Mouse (Mus musculus) CH12.LX (cell line): ENCODE measurements around the gene Rap1a. TPM values are rescaled to one million over a fixed set of nuclear protein-coding genes. Genes with fewer than 3 reads are reported as not detected.
A peak's percentile ranks its signal among the peaks of the same experiment; 100 is the strongest.

Experiments used
- DNase-seq: peaks from one replicate; pipeline ENCODE4 v3.0.0-alpha.2; 2013; ENCODE audit errors: extremely low read depth
- H3K27ac ChIP-seq: 2 replicates; pipeline ENCODE4 v1.5.1; 2012; ENCODE audit warnings: low read depth, mild to moderate bottlenecking, control low read depth, moderate library complexity; ENCODE audit not compliant: insufficient read depth
- H3K27me3 ChIP-seq: replicated peaks from 2 replicates; pipeline ENCODE3; 2012; ENCODE audit warnings: inconsistent platforms
- H3K36me3 ChIP-seq, 2 experiments: replicated peaks in 1 of 2; 2 replicates each; pipeline versions ENCODE3 to v1.6.1; 2012; ENCODE audit warnings: inconsistent platforms in 1 of 2, low read length in 1 of 2, mild to moderate bottlenecking in 1 of 2, mixed read lengths in 1 of 2, moderate library complexity in 1 of 2; ENCODE audit not compliant: control insufficient read depth in 1 of 2, insufficient read depth in 1 of 2
- H3K4me1 ChIP-seq, 2 experiments: 2 replicates each; pipeline ENCODE4 v1.6.1; 2012; ENCODE audit warnings: inconsistent platforms in 1 of 2, moderate library complexity in 1 of 2; ENCODE audit not compliant: insufficient read depth in 2 of 2, control insufficient read depth in 1 of 2
- H3K4me2 ChIP-seq: 2 replicates; pipeline ENCODE4 v1.6.1; 2012; ENCODE audit warnings: low read depth, mild to moderate bottlenecking, control low read depth; ENCODE audit not compliant: poor library complexity, insufficient read depth, severe bottlenecking
- H3K4me3 ChIP-seq, 3 experiments: fragments of 150-350 bp in 1 of 3; sonication (generic) in 1 of 3; replicated peaks in 1 of 3; 2 replicates each; pipeline versions ENCODE3 to v1.5.1; 2011 to 2012; ENCODE audit warnings: low read depth in 2 of 3, low read length in 2 of 3, mild to moderate bottlenecking in 2 of 3, moderate library complexity in 2 of 3, control low read depth in 1 of 3, improper control_type of control experiment in 1 of 3, inconsistent platforms in 1 of 3, mixed read lengths in 1 of 3; ENCODE audit not compliant: poor library complexity in 1 of 3
- H3K79me2 ChIP-seq: replicated peaks from 2 replicates; pipeline ENCODE4 v1.6.1; 2012; ENCODE audit warnings: mild to moderate bottlenecking, moderate library complexity; ENCODE audit not compliant: control insufficient read depth, poor library complexity, insufficient read depth, severe bottlenecking; ENCODE audit errors: extremely low read depth
- H3K9ac ChIP-seq: 2 replicates; pipeline ENCODE4 v1.6.1; 2012; ENCODE audit warnings: low read depth, mild to moderate bottlenecking, control low read depth, moderate library complexity; ENCODE audit not compliant: insufficient read depth
- H3K9me3 ChIP-seq: replicated peaks from 2 replicates; pipeline ENCODE3; 2012; ENCODE audit warnings: low read length, inconsistent platforms, mixed read lengths
- BHLHE40 ChIP-seq: IDR thresholded peaks from 2 replicates; pipeline ENCODE4 v1.6.1; 2011; ENCODE audit warnings: mild to moderate bottlenecking, low read depth, low read length, improper control_type of control experiment
- CHD2 ChIP-seq: IDR thresholded peaks from 2 replicates; pipeline ENCODE4 v1.6.1; 2011; ENCODE audit warnings: low read length, improper control_type of control experiment
- CTCF ChIP-seq, 2 experiments: IDR thresholded peaks in 1 of 2; conservative IDR thresholded peaks in 1 of 2; 2 replicates each; pipeline ENCODE4 v1.5.1; 2011 to 2012; ENCODE audit warnings: low read depth in 2 of 2, low read length in 2 of 2, improper control_type of control experiment in 1 of 2, inconsistent platforms in 1 of 2, mild to moderate bottlenecking in 1 of 2, moderate library complexity in 1 of 2
- E2F4 ChIP-seq: IDR thresholded peaks from 2 replicates; pipeline ENCODE4 v1.6.1; 2011; ENCODE audit warnings: low read depth, low read length, improper control_type of control experiment; ENCODE audit not compliant: insufficient replicate concordance
- EP300 ChIP-seq: IDR thresholded peaks from 2 replicates; pipeline ENCODE4 v1.6.1; 2011; ENCODE audit warnings: low read length, improper control_type of control experiment
- ETS1 ChIP-seq: conservative IDR thresholded peaks from 2 replicates; pipeline ENCODE4 v1.6.1; 2012; ENCODE audit warnings: low read depth, mild to moderate bottlenecking, inconsistent platforms, low read length, improper control_type of control experiment, moderate library complexity
- GABPA ChIP-seq: IDR thresholded peaks from 2 replicates; pipeline ENCODE4 v1.6.1; 2012; ENCODE audit warnings: low read depth, low read length, improper control_type of control experiment, inconsistent platforms; ENCODE audit not compliant: insufficient replicate concordance
- HCFC1 ChIP-seq: IDR thresholded peaks from 2 replicates; pipeline ENCODE4 v1.6.1; 2012; ENCODE audit warnings: low read depth, mild to moderate bottlenecking, inconsistent platforms, low read length, improper control_type of control experiment
- IRF4 ChIP-seq: IDR thresholded peaks from 2 replicates; pipeline ENCODE4 v1.6.1; 2014; ENCODE audit warnings: low read depth, mild to moderate bottlenecking, inconsistent platforms, low read length, improper control_type of control experiment
- JUN ChIP-seq: IDR thresholded peaks from 2 replicates; pipeline ENCODE4 v1.6.1; 2011; ENCODE audit warnings: low read depth, mild to moderate bottlenecking, low read length, improper control_type of control experiment, moderate library complexity; ENCODE audit not compliant: insufficient read depth
- JUND ChIP-seq: conservative IDR thresholded peaks from 2 replicates; pipeline ENCODE4 v1.6.1; 2011; ENCODE audit warnings: low read depth, low read length, improper control_type of control experiment
- MAFK ChIP-seq: IDR thresholded peaks from 2 replicates; pipeline ENCODE4 v1.6.1; 2011; ENCODE audit warnings: low read length, improper control_type of control experiment; ENCODE audit not compliant: insufficient replicate concordance
- MAX ChIP-seq: IDR thresholded peaks from 2 replicates; pipeline ENCODE4 v1.6.1; 2011; ENCODE audit warnings: low read length, improper control_type of control experiment
- MEF2A ChIP-seq: IDR thresholded peaks from 2 replicates; pipeline ENCODE4 v1.6.1; 2014; ENCODE audit warnings: low read depth, mild to moderate bottlenecking, inconsistent platforms, low read length, improper control_type of control experiment, borderline replicate concordance
- MYC ChIP-seq: IDR thresholded peaks from 2 replicates; pipeline ENCODE4 v1.6.1; 2011; ENCODE audit warnings: low read depth, mild to moderate bottlenecking, improper control_type of control experiment, low read length
- NELFE ChIP-seq: IDR thresholded peaks from 2 replicates; pipeline ENCODE4 v1.6.1; 2011; ENCODE audit warnings: low read depth, low read length, improper control_type of control experiment
- NRF1 ChIP-seq: IDR thresholded peaks from 2 replicates; pipeline ENCODE4 v1.6.1; 2014; ENCODE audit warnings: low read depth, mild to moderate bottlenecking, inconsistent platforms, low read length, improper control_type of control experiment, moderate library complexity
- POLR2A ChIP-seq: IDR thresholded peaks from 2 replicates; pipeline ENCODE4 v1.6.1; 2011; ENCODE audit warnings: low read depth, mild to moderate bottlenecking, improper control_type of control experiment, low read length
- POLR2AphosphoS2 ChIP-seq: IDR thresholded peaks from 2 replicates; pipeline ENCODE4 v1.6.1; 2011; ENCODE audit warnings: low read depth, low read length, improper control_type of control experiment
- RAD21 ChIP-seq: IDR thresholded peaks from 2 replicates; pipeline ENCODE4 v1.6.1; 2011; ENCODE audit warnings: low read depth, mild to moderate bottlenecking, low read length, improper control_type of control experiment, moderate library complexity
- RCOR1 ChIP-seq: conservative IDR thresholded peaks from 2 replicates; pipeline ENCODE4 v1.6.1; 2012; ENCODE audit warnings: low read depth, mild to moderate bottlenecking, inconsistent platforms, low read length, improper control_type of control experiment
- SIN3A ChIP-seq: IDR thresholded peaks from 2 replicates; pipeline ENCODE4 v1.6.1; 2012; ENCODE audit warnings: low read length, improper control_type of control experiment, inconsistent platforms
- SMC3 ChIP-seq: IDR thresholded peaks from 2 replicates; pipeline ENCODE4 v1.6.1; 2011; ENCODE audit warnings: low read depth, low read length, improper control_type of control experiment
- TBP ChIP-seq: conservative IDR thresholded peaks from 2 replicates; pipeline ENCODE4 v1.6.1; 2011; ENCODE audit warnings: low read depth, low read length, improper control_type of control experiment
- TCF12 ChIP-seq: IDR thresholded peaks from 2 replicates; pipeline ENCODE4 v1.6.1; 2014; ENCODE audit warnings: low read depth, mild to moderate bottlenecking, inconsistent platforms, low read length, improper control_type of control experiment
- UBTF ChIP-seq: IDR thresholded peaks from 2 replicates; pipeline ENCODE4 v1.6.1; 2012; ENCODE audit warnings: low read depth, mild to moderate bottlenecking, inconsistent platforms, low read length, improper control_type of control experiment, moderate library complexity
- USF1 ChIP-seq: IDR thresholded peaks from 2 replicates; pipeline ENCODE4 v1.6.1; 2014; ENCODE audit warnings: low read depth, mild to moderate bottlenecking, inconsistent platforms, low read length, improper control_type of control experiment
- ZKSCAN1 ChIP-seq: IDR thresholded peaks from 2 replicates; pipeline ENCODE4 v1.6.1; 2012; ENCODE audit warnings: low read depth, inconsistent platforms, low read length, improper control_type of control experiment, borderline replicate concordance
- ZMIZ1 ChIP-seq: IDR thresholded peaks from 2 replicates; pipeline ENCODE4 v1.6.1; 2012; ENCODE audit warnings: low read depth, mild to moderate bottlenecking, inconsistent platforms, low read length, improper control_type of control experiment
- ZNF384 ChIP-seq: IDR thresholded peaks from 2 replicates; pipeline ENCODE4 v1.6.1; 2012; ENCODE audit warnings: low read depth, low read length, improper control_type of control experiment, inconsistent platforms
- dilution Hi-C: fragments of 300-500 bp; cut with MboI; formaldehyde crosslinking; loops from 2 replicates; pipeline ENCODE4 v1.14.3; 2020; ENCODE audit warnings: low sequenced_read_pairs; ENCODE audit not compliant: extremely low pct_unique_long_range_greater_than_20kb, extremely low pct_ligation_motif_present
- in situ Hi-C: fragments of 300-500 bp; cut with MboI; formaldehyde crosslinking; loops from 3 replicates; pipeline ENCODE4 v1.14.3; 2019; ENCODE audit warnings: low sequenced_read_pairs, low pct_ligation_motif_present, low pct_unique_long_range_greater_than_20kb, mixed read lengths
- polyA plus RNA-seq: library from polyadenylated mRNA; unstranded; fragments of >175 nt; gene quantifications from 2 replicates; pipeline ENCODE4 v1.2.1, GENCODE M21; 2012; ENCODE audit warnings: low read depth; ENCODE audit not compliant: insufficient read length
- total RNA-seq, 2 experiments: library from RNA; depleted of rRNA; stranded (reverse); fragments of 300-350 nt in 1 of 2; fragments of >200 nt in 1 of 2; gene quantifications; 2 replicates each; pipeline ENCODE4 v1.2.3; 2012 to 2014

Gene Rap1a
- total and polyA plus RNA-seq, 3 experiments, result 63.3 to 250 (median 209) TPM

GRCm38 (mm10) chr3:105803600-105803999 is 2.5 kb upstream of the Rap1a start:
- peak; percentile 73 for DNase-seq
- Histone ChIP-seq H3K36me3 (no peaks in the 10 kb centered on the region), H3K4me1 (peaks cover 15 to 53% of the 10 kb centered on the region in 2 experiments), H3K4me3 (peak overlapping the region in 2 of 3 experiments; percentile 1 to 5), H3K4me2 (peak overlapping the region; percentile 72), H3K9ac (peak overlapping the region; percentile 94), H3K27ac (peak overlapping the region; percentile 73), H3K9me3 (no peaks in the 10 kb centered on the region), H3K27me3 (no peaks in the 10 kb centered on the region)
- dilution Hi-C loops, result no loop called here
- TF ChIP-seq TCF12 (peak; percentile 73; the same call in 1 of the 2 replicates), ZKSCAN1 (no peak), IRF4 (0 out of 2 replicates have a peak, but pooled peaks have one; percentile 34), MEF2A (peak; percentile 69; the same call in 1 of the 2 replicates), E2F4 (no peak), RCOR1 (no peak), JUND (no peak), ETS1 (peak; percentile 78), GABPA (no peak), USF1 (no peak), MAFK (no peak), ZMIZ1 (no peak), CHD2 (no peak), JUN (no peak), SIN3A (peak; percentile 72; the same call in 1 of the 2 replicates), TBP (no peak), HCFC1 (peak; percentile 22; the same call in 1 of the 2 replicates), CTCF (conservative IDR thresholded peaks at IDR 0.05 in 1 of 2, IDR thresholded peaks at IDR 0.05 in 1 of 2; ENCODE audit: low read depth in 2 of 2, low read length in 2 of 2) (no peak), POLR2AphosphoS2 (peak; percentile 30; the same call in 1 of the 2 replicates), BHLHE40 (peak; percentile 71), EP300 (peak; percentile 66), NELFE (peak; percentile 13; the same call in 1 of the 2 replicates), MAX (peak; percentile 45; the same call in 1 of the 2 replicates), NRF1 (no peak), SMC3 (peak; percentile 12; the same call in 1 of the 2 replicates), RAD21 (no peak), POLR2A (peak; percentile 45), ZNF384 (no peak), MYC (no peak), UBTF (no peak)
- TF ChIP-seq, all 38 proteins: peak for 13
- in situ Hi-C loops, result loop anchor here (25.0 kb wide), 1 partner anchor 116 kb away; the partner anchor contains the start of gene Ddx20
- H3K79me2 ChIP-seq, result peaks cover 23% of the 10 kb centered on the region
